In genomic region chr5:118483001-118483400, GRCm38 (mm10) we compare ENCODE assay signal across 10 mouse cellular contexts.
DNase-seq lines count a peak whose midpoint lies in the region; ATAC-seq and TF ChIP-seq lines count a peak whose summit lies in the region.
"Had no signal": no experiment of that assay in that cellular context is flagged by ENCODE, and none has a peak within 500 bp of the region (broad histone marks: within the 10 kb centered on the region; RNA-seq: fewer than 3 reads in every experiment).

No protein-coding gene starts in this region.

- H3K4me3 ChIP-seq in spleen, adult 2 months (ENCODE audit: extremely low read depth, insufficient read depth, insufficient read length) = no peak overlapping the region
- H3K4me3 ChIP-seq in kidney, postnatal 0 days (replicated peaks; ENCODE audit: low read depth, low read length) = no peak overlapping the region
- H3K4me3 ChIP-seq in stomach, postnatal 0 days (ENCODE audit: low read depth, low read length) = no peak overlapping the region
- H3K4me3 ChIP-seq in hindbrain, embryonic 10.5 days = no peak overlapping the region
- H3K4me3 ChIP-seq: heart, embryonic 15.5 days; myocyte had no signal

- no peak overlapping the region for H3K4me2 ChIP-seq in kidney, postnatal 0 days (ENCODE audit: low read length)
- no peak overlapping the region for H3K4me2 ChIP-seq in stomach, postnatal 0 days (replicated peaks; ENCODE audit: low read depth)

- TF ChIP-seq EP300 in stomach, postnatal 0 days (optimal IDR thresholded peaks at IDR 0.05) = no peak

- H3K9me3 ChIP-seq in kidney, postnatal 0 days (replicated peaks; ENCODE audit: low read length) = no peaks in the 10 kb centered on the region
- no peaks in the 10 kb centered on the region for H3K9me3 ChIP-seq in stomach, postnatal 0 days (ENCODE audit: control insufficient read depth, low read length)
- H3K9me3 ChIP-seq in hindbrain, embryonic 10.5 days = no peaks in the 10 kb centered on the region
- H3K9me3 ChIP-seq: heart, embryonic 15.5 days had no signal

- 5% methylated on average over 7 of the region's 7 CpGs for WGBS in spleen, adult 2 months
- 17% methylated on average over 7 of the region's 7 CpGs for WGBS in kidney, postnatal 0 days
- 17% methylated on average over 7 of the region's 7 CpGs for WGBS in stomach, postnatal 0 days
- 13% methylated on average over 7 of the region's 7 CpGs for WGBS in hindbrain, embryonic 10.5 days

- no peaks in the 10 kb centered on the region for H3K36me3 ChIP-seq in spleen, adult 2 months (ENCODE audit: control insufficient read depth, insufficient read depth, low read length)
- H3K36me3 ChIP-seq in kidney, postnatal 0 days (ENCODE audit: insufficient read depth, low read length) = no peaks in the 10 kb centered on the region
- H3K36me3 ChIP-seq in stomach, postnatal 0 days (ENCODE audit: control insufficient read depth, insufficient read depth, low read length) = no peaks in the 10 kb centered on the region
- H3K36me3 ChIP-seq in hindbrain, embryonic 10.5 days = no peaks in the 10 kb centered on the region
- H3K36me3 ChIP-seq: heart, embryonic 15.5 days had no signal

- no peaks in the 10 kb centered on the region for H3K27me3 ChIP-seq in spleen, adult 2 months (ENCODE audit: control insufficient read depth, insufficient read depth, low read length)
- no peaks in the 10 kb centered on the region for H3K27me3 ChIP-seq in kidney, postnatal 0 days (ENCODE audit: insufficient read depth, low read length)
- H3K27me3 ChIP-seq in stomach, postnatal 0 days (ENCODE audit: control insufficient read depth, insufficient read depth, low read length) = no peaks in the 10 kb centered on the region; the same call in 1 of the 2 replicates
- no peaks in the 10 kb centered on the region for H3K27me3 ChIP-seq in hindbrain, embryonic 10.5 days (ENCODE audit: insufficient read depth, poor library complexity, severe bottlenecking)
- H3K27me3 ChIP-seq: heart, embryonic 15.5 days had no signal

- no peak for TF ChIP-seq CTCF in spleen, adult 2 months (IDR thresholded peaks at IDR 0.05; ENCODE audit: extremely low read depth, insufficient read depth, insufficient read length, insufficient replicate concordance)
- no peak for TF ChIP-seq CTCF in kidney, postnatal 0 days (IDR thresholded peaks at IDR 0.05; ENCODE audit: low read depth)
- TF ChIP-seq CTCF in stomach, postnatal 0 days (IDR thresholded peaks at IDR 0.05; ENCODE audit: low read depth) = no peak

- H3K9ac ChIP-seq in kidney, postnatal 0 days (ENCODE audit: low read depth, low read length) = no peak overlapping the region
- H3K9ac ChIP-seq in stomach, postnatal 0 days (ENCODE audit: low read length) = no peak overlapping the region
- H3K9ac ChIP-seq: heart, embryonic 15.5 days had no signal

- H3K4me1 ChIP-seq in spleen, adult 2 months (ENCODE audit: control insufficient read depth, insufficient read depth, insufficient read length) = peaks cover 18% of the 10 kb centered on the region; the same call in 1 of the 2 replicates
- peaks cover 4% of the 10 kb centered on the region; the same call in 1 of the 2 replicates for H3K4me1 ChIP-seq in kidney, postnatal 0 days (replicated peaks; ENCODE audit: insufficient read depth, low read length)
- H3K4me1 ChIP-seq in stomach, postnatal 0 days (replicated peaks; ENCODE audit: control insufficient read depth, insufficient read depth) = no peaks in the 10 kb centered on the region
- H3K4me1 ChIP-seq in hindbrain, embryonic 10.5 days (replicated peaks) = peaks cover 26% of the 10 kb centered on the region

- DNase-seq in spleen, adult 2 months (ENCODE audit: low read depth in 1 of 2, low spot score in 2 of 2) = no peak
- no peak for DNase-seq in spleen, postnatal 14 days (ENCODE audit: low spot score in 2 of 2)
- peak; percentile 36 for DNase-seq in kidney, postnatal 0 days (ENCODE audit: low spot score)
- DNase-seq in stomach, postnatal 0 days (ENCODE audit: low spot score) = no peak
- no peak for DNase-seq in hindbrain, embryonic 10.5 days (ENCODE audit: low spot score)
- DNase-seq: adrenal gland, adult 2 months had no signal

- 0 out of 2 replicates have a peak, but pooled peaks have one; percentile 16 for ATAC-seq in granulocyte monocyte progenitor cell, adult 5-6 weeks (replicated peaks; ENCODE audit: poor library complexity, severe bottlenecking)
- ATAC-seq in kidney, postnatal 0 days (replicated peaks; ENCODE audit: low FRiP score, low read depth) = no peak
- ATAC-seq in stomach, postnatal 0 days (ENCODE audit: low FRiP score, low TSS enrichment) = no peak
- ATAC-seq in inflammation-experienced regulatory T-cells, adult 6 months = no peak

- TF ChIP-seq POLR2A in spleen, adult 2 months (IDR thresholded peaks at IDR 0.05; ENCODE audit: low read depth, low read length) = no peak

- peak overlapping the region; percentile 4; the same call in 1 of the 2 replicates for H3K27ac ChIP-seq in spleen, adult 2 months (ENCODE audit: insufficient read depth, low read length)
- no peak overlapping the region for H3K27ac ChIP-seq in kidney, postnatal 0 days
- 0 out of 2 replicates have a peak overlapping the region, but pooled peaks have one; percentile 30 for H3K27ac ChIP-seq in stomach, postnatal 0 days (replicated peaks)
- H3K27ac ChIP-seq in hindbrain, embryonic 10.5 days = no peak overlapping the region
- H3K27ac ChIP-seq: heart, embryonic 15.5 days had no signal

Comparison
In these comparisons a context has a peak if more than half of its experiments do, and no peak if none do; other contexts are left out.
1. H3K27ac ChIP-seq: peak in spleen, adult 2 months (single experiment) and stomach, postnatal 0 days (single experiment); none in kidney, postnatal 0 days (single experiment) and hindbrain, embryonic 10.5 days (single experiment).